Mouse (Mus musculus): ENCODE data around the gene Edaradd.

DNA sequence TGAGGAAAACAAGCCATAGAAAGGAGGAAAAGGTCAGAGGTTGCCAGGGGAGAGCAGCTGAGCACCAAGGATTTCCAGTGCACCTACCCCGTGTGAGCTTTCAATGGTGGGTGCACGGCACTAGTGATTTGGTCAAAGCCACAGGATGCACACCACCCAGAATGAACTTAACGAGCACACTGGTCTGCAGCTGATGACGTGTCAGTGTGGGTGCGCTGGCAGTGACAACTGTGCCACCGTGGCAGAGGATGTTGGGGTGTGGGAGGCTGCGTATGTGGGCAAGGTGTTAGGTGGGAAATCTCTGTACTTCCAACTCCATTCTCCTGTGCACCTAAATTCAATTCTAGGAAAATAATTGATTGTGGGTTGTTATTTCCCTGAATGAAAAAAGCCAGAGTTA lies 21.1 kb downstream of the Edaradd start:
- no peak for TF ChIP-seq CTCF (IDR thresholded peaks at IDR 0.05; ENCODE audit: control insufficient read depth, insufficient read depth, low read length)
- no peak for TF ChIP-seq POLR2A (IDR thresholded peaks at IDR 0.05; ENCODE audit: borderline replicate concordance, control insufficient read depth, low read depth, low read length)
